Mouse (Mus musculus): ENCODE measurements around the gene Pdxk. TPM values are rescaled to one million over a fixed set of nuclear protein-coding genes. Genes with fewer than 3 reads are reported as not detected.
"Not testable (repeated sequence)": the region's sequence is repeated elsewhere in the genome, so short reads cannot be mapped to it uniquely, and the experiment has no call there.

The Pdxk gene
- total RNA-seq (2015; ENCODE audit: low replicate concordance) (1.1 and 3.4 TPM in 2 replicates), total RNA-seq (2017; ENCODE audit: low replicate concordance) (0.90 and 2.6 TPM in 2 replicates)

GRCm38 (mm10) chr10:78464792-78465207 lies at the start of gene Pdxk:
Gene Pdxk, minus strand, starts transcription at chr10:78464975.
- ATAC-seq (replicated peaks; ENCODE audit: low FRiP score, poor library complexity, severe bottlenecking): peak; percentile 74

- ATAC-seq (replicated peaks; ENCODE audit: low FRiP score, poor library complexity, severe bottlenecking): no peak
Measured at GRCm38 (mm10) chr10:78502986-78503733, 38.4 kb upstream of the Pdxk start.

- ATAC-seq (replicated peaks; ENCODE audit: low FRiP score, poor library complexity, severe bottlenecking): peak; percentile 66; the same call in 1 of the 2 replicates
Measured at GRCm38 (mm10) chr10:78487431-78488086, 22.8 kb upstream of the Pdxk start.

- ATAC-seq (replicated peaks; ENCODE audit: low FRiP score, poor library complexity, severe bottlenecking): no peak
Measured at GRCm38 (mm10) chr10:78486871-78487270, 22.1 kb upstream of the Pdxk start.

- ATAC-seq (replicated peaks; ENCODE audit: low FRiP score, poor library complexity, severe bottlenecking): not testable (repeated sequence)
Measured at GRCm38 (mm10) chr10:78485369-78485768, 20.6 kb upstream of the Pdxk start.

- peak; percentile 70 for ATAC-seq (replicated peaks; ENCODE audit: low FRiP score, poor library complexity, severe bottlenecking)
Measured at GRCm38 (mm10) chr10:78481928-78482499, 17.2 kb upstream of the Pdxk start.

GRCm38 (mm10) chr10:78480954-78481927 lies 16.5 kb upstream of the Pdxk start:
- ATAC-seq (replicated peaks; ENCODE audit: low FRiP score, poor library complexity, severe bottlenecking): no peak

- no peak for ATAC-seq (replicated peaks; ENCODE audit: low FRiP score, poor library complexity, severe bottlenecking)
Measured at GRCm38 (mm10) chr10:78476821-78477220, 12.0 kb upstream of the Pdxk start.

- no peak for ATAC-seq (replicated peaks; ENCODE audit: low FRiP score, poor library complexity, severe bottlenecking)
Measured at GRCm38 (mm10) chr10:78474759-78475158, 10.0 kb upstream of the Pdxk start.

GRCm38 (mm10) chr10:78473434-78473833 lies 8.7 kb upstream of the Pdxk start:
- no peak for ATAC-seq (replicated peaks; ENCODE audit: low FRiP score, poor library complexity, severe bottlenecking)

GRCm38 (mm10) chr10:78472046-78472445 lies 7.3 kb upstream of the Pdxk start:
- no peak for ATAC-seq (replicated peaks; ENCODE audit: low FRiP score, poor library complexity, severe bottlenecking)

GRCm38 (mm10) chr10:78470582-78471313 lies 6.0 kb upstream of the Pdxk start:
- no peak for ATAC-seq (replicated peaks; ENCODE audit: low FRiP score, poor library complexity, severe bottlenecking)

- ATAC-seq (replicated peaks; ENCODE audit: low FRiP score, poor library complexity, severe bottlenecking): no peak
Measured at GRCm38 (mm10) chr10:78467761-78468310, 3.1 kb upstream of the Pdxk start.

GRCm38 (mm10) chr10:78466647-78467046 lies 1.9 kb upstream of the Pdxk start:
- ATAC-seq (replicated peaks; ENCODE audit: low FRiP score, poor library complexity, severe bottlenecking): no peak

- ATAC-seq (replicated peaks; ENCODE audit: low FRiP score, poor library complexity, severe bottlenecking): no peak
Measured at GRCm38 (mm10) chr10:78465472-78465871, 697 bp upstream of the Pdxk start.

GRCm38 (mm10) chr10:78464201-78464791 lies 479 bp downstream of the Pdxk start:
- ATAC-seq (replicated peaks; ENCODE audit: low FRiP score, poor library complexity, severe bottlenecking): no peak

- no peak for ATAC-seq (replicated peaks; ENCODE audit: low FRiP score, poor library complexity, severe bottlenecking)
Measured at GRCm38 (mm10) chr10:78463769-78464167, 1.0 kb downstream of the Pdxk start.
